Mouse (Mus musculus) stomach, adult 2 months (tissue): ENCODE data around the gene Gm10662. TPM values are rescaled to one million over a fixed set of nuclear protein-coding genes. Genes with fewer than 3 reads are reported as not detected.

Source experiments
- polyA plus RNA-seq: library from polyadenylated mRNA; depleted of rRNA; stranded (reverse); fragments of >200 nt; gene quantifications from 2 replicates; pipeline ENCODE4 v1.2.3, GENCODE M21; 2012; rRNA removed

The Gm10662 gene
- not detected in 2 replicates for polyA plus RNA-seq

GRCm38 (mm10) chr7:23144380-23144779 is at the start of gene Gm10662:
Gene Gm10662 (minus strand): TSS chr7:23144480.

Other genes starting within 250 kb of the Gm10662 start
- gene Gm4214, start 159.8 kb downstream of the Gm10662 start, polyA plus RNA-seq, result not detected in 2 replicates
- gene Gm4216, start 124.6 kb downstream of the Gm10662 start, polyA plus RNA-seq, result not detected in 2 replicates
- not detected in 2 replicates for gene Vmn1r163, start 88.9 kb downstream of the Gm10662 start, polyA plus RNA-seq
- gene Gm8720, start 77.0 kb downstream of the Gm10662 start, polyA plus RNA-seq, result not detected in 2 replicates
- not detected in 2 replicates for gene Vmn1r165, start 72.9 kb upstream of the Gm10662 start, polyA plus RNA-seq
- gene Vmn1r166, start 107.2 kb upstream of the Gm10662 start, polyA plus RNA-seq, result not detected in 2 replicates
- not detected in 2 replicates for gene Gm6902, start 134.4 kb upstream of the Gm10662 start, polyA plus RNA-seq
- not detected in 2 replicates for gene Nlrp4e, start 156.7 kb upstream of the Gm10662 start, polyA plus RNA-seq
- not detected in 2 replicates for gene Nlrp5, start 241.4 kb upstream of the Gm10662 start, polyA plus RNA-seq